Mouse (Mus musculus): Measurements from ENCODE around the gene Gria1.

DNA sequence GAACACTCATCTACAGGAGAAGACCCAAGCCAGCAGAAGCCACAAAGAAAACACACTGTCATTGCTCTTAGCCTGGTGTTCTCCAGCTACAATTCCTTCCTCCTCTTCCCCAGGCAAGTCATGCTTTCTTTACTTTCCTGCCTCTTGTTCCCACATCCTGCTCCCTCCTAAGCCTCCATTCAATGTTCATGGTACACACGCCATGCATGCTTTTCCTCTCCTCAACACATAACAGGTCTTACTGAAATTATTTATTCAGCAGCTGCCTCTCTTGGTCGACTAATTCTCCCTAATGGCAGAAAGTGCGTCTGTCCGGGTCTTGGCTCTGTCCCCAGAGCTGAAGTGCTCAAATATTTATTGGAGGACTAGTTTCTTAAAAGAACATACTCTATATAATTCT is 25.7 kb upstream of the Gria1 start:
- TF ChIP-seq CTCF (IDR thresholded peaks at IDR 0.05; ENCODE audit: low read depth) (no peak), EP300 (optimal IDR thresholded peaks at IDR 0.05) (no peak)

Data from stomach, postnatal 0 days (tissue).